Mouse (Mus musculus) lung, adult 10 weeks (tissue): ENCODE data around the gene Slc22a28. TPM values are rescaled to one million over a fixed set of nuclear protein-coding genes. Genes with fewer than 3 reads are reported as not detected.

Experiments
- polyA plus RNA-seq: library from polyadenylated mRNA; stranded (reverse); fragments of 350-450 nt; fragmentation: Illumina TruSeq; extraction: RNeasy Lipid Tissue Mini Kit (QIAGEN cat#74804); gene quantifications from one replicate; pipeline ENCODE4 v1.2.3, GENCODE M21; 2014; ENCODE audit warnings: low read depth, low replicate concordance; ENCODE audit not compliant: insufficient read depth

Slc22a28 gene
- polyA plus RNA-seq: not detected

DNA sequence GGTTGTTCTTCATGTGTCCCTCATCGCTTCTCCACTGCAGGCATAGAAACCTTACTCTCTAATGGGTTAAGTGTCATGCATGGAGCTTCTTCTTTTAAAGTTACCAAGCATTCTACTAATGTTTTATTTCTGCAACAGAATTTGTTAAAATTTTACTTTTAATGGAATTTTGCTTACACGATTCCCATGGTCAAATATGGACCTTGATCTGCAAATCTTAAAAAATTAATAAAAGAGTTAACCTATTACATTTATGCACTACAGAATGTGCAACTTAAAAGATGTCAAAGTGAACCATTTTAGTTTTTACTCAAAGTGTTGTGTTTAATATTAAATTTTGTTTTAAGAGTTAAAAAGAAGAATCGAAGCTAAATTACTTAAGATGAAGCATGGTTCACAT is at the start of gene Slc22a28:
Slc22a28 (minus strand) TSS at position 102 of the 400 bp plus-strand sequence.

Other genes starting within 250 kb of the Slc22a28 start
- not detected for gene Slc22a27, start 166.0 kb downstream of the Slc22a28 start, polyA plus RNA-seq
- not detected for gene Slc22a29, start 86.9 kb upstream of the Slc22a28 start, polyA plus RNA-seq